Mouse (Mus musculus): ENCODE measurements around the gene Gimap9. TPM values are rescaled to one million over a fixed set of nuclear protein-coding genes. Genes with fewer than 3 reads are reported as not detected.

Gene Gimap9
- polyA plus RNA-seq, 1 experiment, result 0.92 TPM

DNA sequence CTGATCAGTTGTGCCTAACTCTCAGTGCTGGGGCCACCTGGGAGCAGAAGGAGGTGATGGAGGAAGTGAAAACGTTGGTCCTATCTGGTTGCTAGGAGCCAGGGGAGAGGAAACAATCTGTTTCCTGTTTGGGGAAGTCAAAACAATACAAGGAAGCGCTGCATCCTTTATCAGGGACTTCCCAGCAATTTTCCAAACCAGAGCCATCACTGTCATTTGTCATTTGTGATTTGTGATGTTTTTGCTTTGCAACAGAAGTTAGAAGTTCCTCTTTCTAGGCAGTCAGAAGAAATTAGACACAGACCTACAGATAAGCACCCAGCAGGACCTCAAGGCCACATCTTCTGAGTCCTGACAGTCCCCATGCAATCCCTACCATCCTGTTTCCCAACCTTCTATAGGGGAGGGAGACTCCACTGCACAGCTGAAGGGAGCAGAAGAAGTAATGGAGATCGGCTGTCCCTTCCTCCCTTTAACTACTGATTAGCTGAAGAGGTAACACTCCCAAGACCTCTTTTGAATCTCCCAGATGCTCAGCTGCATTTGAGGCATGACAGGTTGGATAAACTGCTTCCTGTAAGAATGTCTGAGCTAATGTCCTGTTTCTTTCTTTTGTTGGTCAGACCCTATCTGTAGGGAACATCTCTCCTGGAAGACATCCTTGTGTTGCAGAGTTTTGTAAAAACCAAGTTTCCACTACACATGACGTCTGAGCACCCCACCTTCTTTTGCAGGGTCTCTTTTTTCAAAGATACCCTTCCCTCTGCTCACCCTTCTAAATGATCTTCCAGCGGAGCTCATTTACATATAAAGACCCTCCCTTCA, 24.5 kb downstream of the Gimap9 start:
- TF ChIP-seq CTCF (IDR thresholded peaks at IDR 0.05; ENCODE audit: control insufficient read depth, insufficient read depth, insufficient read length), result no peak
- no peak for TF ChIP-seq FOSL1 (IDR thresholded peaks at IDR 0.05; ENCODE audit: insufficient read depth, low read length, poor library complexity, severe bottlenecking)
- TF ChIP-seq MYOG (IDR thresholded peaks at IDR 0.05; ENCODE audit: control insufficient read depth, extremely low read depth, insufficient read length), result no peak
- no peak for TF ChIP-seq USF1 (IDR thresholded peaks at IDR 0.05; ENCODE audit: low read depth)
- no peak for TF ChIP-seq MAX (IDR thresholded peaks at IDR 0.05)
- no peak for TF ChIP-seq CEBPB (IDR thresholded peaks at IDR 0.05; ENCODE audit: low read depth)
- no peak for TF ChIP-seq MYOD1 (IDR thresholded peaks at IDR 0.05; ENCODE audit: control insufficient read depth, insufficient read length, low read depth)
- no peaks in the 10 kb centered on the region for H3K79me3 ChIP-seq (ENCODE audit: low read depth)

DNA sequence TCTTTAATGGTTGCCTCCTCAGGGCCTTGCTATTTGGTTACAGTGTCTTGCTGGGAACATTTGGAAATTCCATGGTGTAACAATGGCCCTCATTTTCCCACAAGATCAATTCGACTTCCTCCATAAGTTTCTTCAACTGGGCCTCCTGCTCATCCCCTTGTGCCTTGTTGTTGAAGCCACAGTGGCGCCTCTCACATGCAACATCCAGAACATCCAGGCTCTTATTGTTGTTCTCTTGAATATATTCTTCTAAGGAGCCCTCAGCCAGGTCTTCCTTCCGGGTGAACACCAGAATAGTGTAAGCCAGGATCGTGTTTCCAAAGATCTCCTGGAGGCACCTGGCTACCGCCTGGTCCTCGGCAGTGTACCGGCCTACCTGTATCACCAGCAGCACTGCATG, 26.2 kb downstream of the Gimap9 start:
- Histone ChIP-seq H3K27me3 (ENCODE audit: control insufficient read depth, insufficient read depth, insufficient read length) (no peaks in the 10 kb centered on the region), H3K79me3 (ENCODE audit: low read depth) (no peaks in the 10 kb centered on the region), H3K4me3 (ENCODE audit: insufficient read depth, poor library complexity, severe bottlenecking) (no peak overlapping the region), H3ac (ENCODE audit: control insufficient read depth, insufficient read length, low read depth) (no peak overlapping the region), H3K36me3 (ENCODE audit: control insufficient read depth, insufficient read depth) (no peaks in the 10 kb centered on the region), H3K79me2 (ENCODE audit: control insufficient read depth, insufficient read depth) (no peaks in the 10 kb centered on the region)
- TF ChIP-seq MYOG (IDR thresholded peaks at IDR 0.05; ENCODE audit: control insufficient read depth, extremely low read depth, insufficient read length) (no peak), FOSL1 (IDR thresholded peaks at IDR 0.05; ENCODE audit: insufficient read depth, low read length, poor library complexity, severe bottlenecking) (no peak)

More for the DNA sequence above, 24.5 kb downstream of the Gimap9 start:
- H3K79me2 ChIP-seq (ENCODE audit: control insufficient read depth, insufficient read depth), result no peaks in the 10 kb centered on the region
- no peaks in the 10 kb centered on the region for H3K27me3 ChIP-seq (ENCODE audit: control insufficient read depth, insufficient read depth, insufficient read length)
- H3ac ChIP-seq (ENCODE audit: control insufficient read depth, insufficient read length, low read depth), result no peak overlapping the region
- no peaks in the 10 kb centered on the region for H3K36me3 ChIP-seq (ENCODE audit: control insufficient read depth, insufficient read depth)
- no peak overlapping the region for H3K4me3 ChIP-seq (ENCODE audit: insufficient read depth, poor library complexity, severe bottlenecking)

DNA sequence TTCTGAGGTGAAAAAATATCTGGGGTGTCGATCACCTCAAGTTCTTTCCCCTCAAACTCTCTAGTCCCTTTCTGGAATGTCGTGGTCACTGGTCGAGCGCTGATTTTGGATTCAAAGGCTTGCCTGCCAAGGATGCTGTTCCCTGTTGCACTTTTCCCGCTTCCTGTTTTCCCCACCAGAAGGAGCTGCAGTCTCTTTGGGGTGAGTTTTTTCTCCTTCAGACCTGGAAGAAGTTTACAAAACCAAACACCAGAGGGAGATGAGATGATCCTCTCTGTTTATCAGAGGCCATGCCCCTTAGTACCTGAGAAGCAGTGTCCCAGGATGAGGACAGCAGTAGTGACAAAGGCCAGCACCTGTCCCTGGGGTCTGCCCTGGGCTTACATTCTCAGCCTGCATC, 26.7 kb downstream of the Gimap9 start:
- no peak for TF ChIP-seq CEBPB (IDR thresholded peaks at IDR 0.05; ENCODE audit: low read depth)
- no peak for TF ChIP-seq USF1 (IDR thresholded peaks at IDR 0.05; ENCODE audit: low read depth)
- TF ChIP-seq CTCF (IDR thresholded peaks at IDR 0.05; ENCODE audit: control insufficient read depth, insufficient read depth, insufficient read length), result no peak
- TF ChIP-seq MAX (IDR thresholded peaks at IDR 0.05), result no peak
- no peak for TF ChIP-seq MYOG (IDR thresholded peaks at IDR 0.05; ENCODE audit: control insufficient read depth, extremely low read depth, insufficient read length)
- no peak for TF ChIP-seq MYOD1 (IDR thresholded peaks at IDR 0.05; ENCODE audit: control insufficient read depth, insufficient read length, low read depth)
- TF ChIP-seq FOSL1 (IDR thresholded peaks at IDR 0.05; ENCODE audit: insufficient read depth, low read length, poor library complexity, severe bottlenecking), result no peak
- no peaks in the 10 kb centered on the region for H3K79me2 ChIP-seq (ENCODE audit: control insufficient read depth, insufficient read depth)
- H3ac ChIP-seq (ENCODE audit: control insufficient read depth, insufficient read length, low read depth), result no peak overlapping the region
- no peaks in the 10 kb centered on the region for H3K36me3 ChIP-seq (ENCODE audit: control insufficient read depth, insufficient read depth)
- no peak overlapping the region for H3K4me3 ChIP-seq (ENCODE audit: insufficient read depth, poor library complexity, severe bottlenecking)
- H3K27me3 ChIP-seq (ENCODE audit: control insufficient read depth, insufficient read depth, insufficient read length), result no peaks in the 10 kb centered on the region
- no peaks in the 10 kb centered on the region for H3K79me3 ChIP-seq (ENCODE audit: low read depth)

DNA sequence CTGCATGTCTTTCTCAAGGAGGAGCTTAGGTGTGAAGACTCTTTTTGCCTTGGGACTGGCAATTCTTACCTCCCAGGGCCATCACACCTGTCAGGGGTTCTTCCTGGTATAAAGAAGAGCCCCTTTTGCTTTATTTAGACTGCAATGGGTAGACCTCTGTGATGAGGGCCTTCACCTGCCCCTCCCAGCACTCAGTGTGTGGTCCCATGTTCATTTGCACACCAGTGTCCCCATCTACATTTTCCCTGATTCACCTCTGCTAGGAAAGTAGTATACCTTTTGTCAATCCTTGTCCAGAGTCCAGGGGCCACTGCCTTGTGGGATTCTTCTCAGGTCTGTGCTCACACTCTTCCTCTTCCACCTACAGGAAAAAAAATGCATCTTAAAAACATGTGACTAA, 28.2 kb downstream of the Gimap9 start:
- H3K79me2 ChIP-seq (ENCODE audit: control insufficient read depth, insufficient read depth), result no peaks in the 10 kb centered on the region
- H3K4me3 ChIP-seq (ENCODE audit: insufficient read depth, poor library complexity, severe bottlenecking), result no peak overlapping the region
- no peaks in the 10 kb centered on the region for H3K79me3 ChIP-seq (ENCODE audit: low read depth)
- no peak for TF ChIP-seq MAX (IDR thresholded peaks at IDR 0.05)
- no peak for TF ChIP-seq CEBPB (IDR thresholded peaks at IDR 0.05; ENCODE audit: low read depth)
- TF ChIP-seq FOSL1 (IDR thresholded peaks at IDR 0.05; ENCODE audit: insufficient read depth, low read length, poor library complexity, severe bottlenecking), result no peak
- no peak for TF ChIP-seq CTCF (IDR thresholded peaks at IDR 0.05; ENCODE audit: control insufficient read depth, insufficient read depth, insufficient read length)
- no peak for TF ChIP-seq MYOG (IDR thresholded peaks at IDR 0.05; ENCODE audit: control insufficient read depth, extremely low read depth, insufficient read length)
- no peak overlapping the region for H3ac ChIP-seq (ENCODE audit: control insufficient read depth, insufficient read length, low read depth)
- no peaks in the 10 kb centered on the region for H3K27me3 ChIP-seq (ENCODE audit: control insufficient read depth, insufficient read depth, insufficient read length)
- no peaks in the 10 kb centered on the region for H3K36me3 ChIP-seq (ENCODE audit: control insufficient read depth, insufficient read depth)

DNA sequence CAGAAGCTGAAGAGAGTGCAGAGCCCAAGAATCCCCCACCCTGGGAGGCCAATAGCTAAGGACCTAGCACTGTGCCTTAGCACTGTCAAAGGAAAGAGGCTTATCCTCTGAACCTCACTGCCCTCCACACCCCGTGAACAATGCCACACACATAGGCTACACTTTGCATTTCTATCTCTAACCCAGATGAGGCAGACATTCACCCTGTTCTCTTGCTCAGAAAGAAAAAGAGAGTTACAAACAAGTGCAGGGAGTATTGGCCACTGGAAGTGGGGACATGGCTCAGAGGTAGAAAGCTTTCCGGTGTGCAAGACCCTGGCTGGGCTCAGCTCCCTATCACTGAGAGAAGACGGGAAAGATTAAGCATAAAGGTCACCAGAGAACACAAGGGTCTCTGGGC, 30.2 kb downstream of the Gimap9 start:
- no peaks in the 10 kb centered on the region for H3K27me3 ChIP-seq (ENCODE audit: control insufficient read depth, insufficient read depth, insufficient read length)
- H3K79me3 ChIP-seq (ENCODE audit: low read depth), result no peaks in the 10 kb centered on the region
- no peak overlapping the region for H3ac ChIP-seq (ENCODE audit: control insufficient read depth, insufficient read length, low read depth)
- no peaks in the 10 kb centered on the region for H3K79me2 ChIP-seq (ENCODE audit: control insufficient read depth, insufficient read depth)
- TF ChIP-seq FOSL1 (IDR thresholded peaks at IDR 0.05; ENCODE audit: insufficient read depth, low read length, poor library complexity, severe bottlenecking) (no peak), CTCF (IDR thresholded peaks at IDR 0.05; ENCODE audit: control insufficient read depth, insufficient read depth, insufficient read length) (no peak), MYOD1 (IDR thresholded peaks at IDR 0.05; ENCODE audit: control insufficient read depth, insufficient read length, low read depth) (no peak), MYOG (IDR thresholded peaks at IDR 0.05; ENCODE audit: control insufficient read depth, extremely low read depth, insufficient read length) (no peak), MAX (IDR thresholded peaks at IDR 0.05) (no peak), USF1 (IDR thresholded peaks at IDR 0.05; ENCODE audit: low read depth) (no peak)
- H3K4me3 ChIP-seq (ENCODE audit: insufficient read depth, poor library complexity, severe bottlenecking), result no peak overlapping the region
- no peaks in the 10 kb centered on the region for H3K36me3 ChIP-seq (ENCODE audit: control insufficient read depth, insufficient read depth)

DNA sequence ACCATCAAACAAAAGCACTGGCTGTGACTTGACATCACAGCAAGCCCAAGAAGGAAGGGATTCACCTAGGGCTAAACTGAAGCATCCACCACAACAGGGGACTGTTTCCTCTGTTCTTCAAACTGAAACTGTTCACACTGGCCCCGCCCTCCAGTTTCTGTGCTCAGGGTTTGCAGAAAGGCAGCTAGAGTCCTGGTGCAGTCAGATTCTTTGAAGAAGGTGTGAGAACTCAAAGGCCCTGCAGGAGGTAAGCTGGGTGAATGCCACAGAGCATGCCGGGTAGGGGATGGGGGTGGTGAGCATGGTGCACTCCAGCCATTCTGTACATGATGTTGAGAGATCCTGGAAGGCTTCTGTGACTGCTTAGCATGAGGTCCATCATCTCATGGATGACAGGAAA, 42.5 kb downstream of the Gimap9 start, which contains the start of the genes Gm28053 and Gimap7:
Gm28053 (plus strand) TSS at position 153 of the 400 bp plus-strand sequence.
Gimap7 (plus strand) TSS at position 167 of the 400 bp plus-strand sequence.
- Histone ChIP-seq H3K79me2 (ENCODE audit: control insufficient read depth, insufficient read depth) (no peaks in the 10 kb centered on the region), H3K36me3 (ENCODE audit: control insufficient read depth, insufficient read depth) (no peaks in the 10 kb centered on the region), H3K79me3 (ENCODE audit: low read depth) (no peaks in the 10 kb centered on the region), H3ac (ENCODE audit: control insufficient read depth, insufficient read length, low read depth) (no peak within 1 kb of the TSS), H3K4me3 (ENCODE audit: insufficient read depth, poor library complexity, severe bottlenecking) (no peak within 1 kb of the TSS), H3K27me3 (ENCODE audit: control insufficient read depth, insufficient read depth, insufficient read length) (no peaks in the 10 kb centered on the region)
- TF ChIP-seq CEBPB (IDR thresholded peaks at IDR 0.05; ENCODE audit: low read depth) (no peak), CTCF (IDR thresholded peaks at IDR 0.05; ENCODE audit: control insufficient read depth, insufficient read depth, insufficient read length) (no peak), MYOG (IDR thresholded peaks at IDR 0.05; ENCODE audit: control insufficient read depth, extremely low read depth, insufficient read length) (no peak), MYOD1 (IDR thresholded peaks at IDR 0.05; ENCODE audit: control insufficient read depth, insufficient read length, low read depth) (no peak), USF1 (IDR thresholded peaks at IDR 0.05; ENCODE audit: low read depth) (no peak), FOSL1 (IDR thresholded peaks at IDR 0.05; ENCODE audit: insufficient read depth, low read length, poor library complexity, severe bottlenecking) (no peak), MAX (IDR thresholded peaks at IDR 0.05) (no peak)
